Mouse (Mus musculus) thymus, adult 2 months (tissue): ENCODE measurements at regions not wholly inside any gene's neighbourhood (a gene's known extent, or its start where the extent isn't known, plus 50 kb on each side); places are given as distances from the start of the nearest gene placed in this dataset.

Source experiments
- DNase-seq: peaks from one replicate; pipeline ENCODE4 v3.0.0; 2021
- H3K27ac ChIP-seq: fragments of 200-500 bp; 2 replicates; pipeline ENCODE4 v1.5.1; 2012; ENCODE audit warnings: low read length, control low read depth; ENCODE audit not compliant: control insufficient read depth, insufficient read depth
- H3K27me3 ChIP-seq: fragments of 200-500 bp; 2 replicates; pipeline ENCODE4 v1.6.1; 2012; ENCODE audit warnings: mild to moderate bottlenecking, low read length, moderate library complexity, mixed read lengths; ENCODE audit not compliant: control insufficient read depth, insufficient read depth
- H3K36me3 ChIP-seq: fragments of 200-500 bp; 2 replicates; pipeline ENCODE4 v1.6.1; 2012; ENCODE audit warnings: mild to moderate bottlenecking, low read length, moderate library complexity; ENCODE audit not compliant: control insufficient read depth, insufficient read depth
- H3K4me1 ChIP-seq: fragments of 200-500 bp; replicated peaks from 2 replicates; pipeline ENCODE4 v1.6.1; 2012; ENCODE audit warnings: low read length; ENCODE audit not compliant: control insufficient read depth, insufficient read depth
- H3K4me3 ChIP-seq: fragments of 200-500 bp; 2 replicates; pipeline ENCODE4 v1.5.1; 2012; ENCODE audit warnings: mild to moderate bottlenecking, low read length, control low read depth, moderate library complexity; ENCODE audit not compliant: control insufficient read depth, insufficient read depth
- CTCF ChIP-seq: fragments of 200-500 bp; IDR thresholded peaks from 2 replicates; pipeline ENCODE4 v1.5.1; 2012; ENCODE audit warnings: mild to moderate bottlenecking, control low read depth, low read length, moderate library complexity, borderline replicate concordance; ENCODE audit not compliant: control insufficient read depth, poor library complexity, insufficient read depth; ENCODE audit errors: extremely low read depth
- POLR2A ChIP-seq: fragments of 200-500 bp; IDR thresholded peaks from 2 replicates; pipeline ENCODE4 v1.6.1; 2012; ENCODE audit warnings: mild to moderate bottlenecking, low read length, control low read depth, moderate library complexity; ENCODE audit not compliant: control insufficient read depth, poor library complexity, insufficient read depth; ENCODE audit errors: extremely low read depth
- WGBS: fragments of 180-500 bp; shearing (Covaris S2); methylation state at CpG from one replicate; pipeline ENCODE4 v1.1.7; 2018; 5-methylcytosine and 5-hydroxymethylcytosine counted together

GRCm38 (mm10) chr17:76110856-76111255, 559.1 kb upstream of the Fam98a start:
- no peak for TF ChIP-seq POLR2A
- no peak for TF ChIP-seq CTCF
- Histone ChIP-seq H3K36me3 (no peaks in the 10 kb centered on the region), H3K4me1 (no peaks in the 10 kb centered on the region), H3K27me3 (no peaks in the 10 kb centered on the region), H3K27ac (no peak overlapping the region), H3K4me3 (no peak overlapping the region)
- WGBS = 93% methylated on average over 1 of the region's 1 CpGs
- no peak for DNase-seq

GRCm38 (mm10) chr17:76083536-76083935, 531.8 kb upstream of the Fam98a start:
- TF ChIP-seq CTCF (no peak), POLR2A (no peak)

GRCm38 (mm10) chr17:76081780-76082179, 530.0 kb upstream of the Fam98a start:
- TF ChIP-seq CTCF (no peak), POLR2A (no peak)
- DNase-seq = no peak
- WGBS = 80% methylated on average over 2 of the region's 2 CpGs
- Histone ChIP-seq H3K27ac (no peak overlapping the region), H3K27me3 (no peaks in the 10 kb centered on the region), H3K4me1 (no peaks in the 10 kb centered on the region), H3K4me3 (no peak overlapping the region), H3K36me3 (no peaks in the 10 kb centered on the region)

More at GRCm38 (mm10) chr17:76083536-76083935, 531.8 kb upstream of the Fam98a start:
- DNase-seq = no peak
- Histone ChIP-seq H3K4me3 (no peak overlapping the region), H3K36me3 (no peaks in the 10 kb centered on the region), H3K27me3 (no peaks in the 10 kb centered on the region), H3K4me1 (no peaks in the 10 kb centered on the region), H3K27ac (no peak overlapping the region)
- WGBS = 91% methylated on average over 3 of the region's 3 CpGs

DNA sequence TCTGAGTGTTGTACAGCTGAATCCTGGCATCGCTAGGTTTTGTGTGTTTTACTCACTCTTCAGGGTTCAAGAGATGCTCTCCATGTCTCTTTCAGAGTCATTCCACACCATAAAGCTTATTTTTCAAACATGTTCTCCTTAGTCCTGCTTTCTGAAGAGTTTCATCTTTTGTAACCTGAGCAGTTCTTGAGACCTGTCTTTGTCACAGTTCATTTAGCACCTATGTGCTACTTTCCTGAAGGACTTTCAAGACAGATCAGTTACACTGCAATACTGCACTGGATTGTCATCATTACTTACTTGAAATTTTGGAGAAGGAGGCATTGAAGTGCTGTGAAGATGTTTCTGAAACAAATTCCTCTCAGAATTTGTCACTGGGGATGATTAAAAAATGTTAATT, 494.7 kb upstream of the Fam98a start:
- H3K27ac ChIP-seq = no peak overlapping the region
- no peaks in the 10 kb centered on the region for H3K36me3 ChIP-seq
- 86% methylated on average over 1 of the region's 1 CpGs for WGBS
- TF ChIP-seq POLR2A = no peak
- H3K4me3 ChIP-seq = no peak overlapping the region
- no peaks in the 10 kb centered on the region for H3K4me1 ChIP-seq
- H3K27me3 ChIP-seq = no peaks in the 10 kb centered on the region
- no peak for DNase-seq

- Histone ChIP-seq H3K27ac (no peak overlapping the region), H3K36me3 (no peaks in the 10 kb centered on the region), H3K4me3 (no peak overlapping the region), H3K4me1 (no peaks in the 10 kb centered on the region), H3K27me3 (no peaks in the 10 kb centered on the region)
- WGBS = 53% methylated on average over 1 of the region's 1 CpGs
- DNase-seq = no peak
- TF ChIP-seq POLR2A (no peak), CTCF (no peak)
Observed at GRCm38 (mm10) chr17:76032710-76033109, 481.0 kb upstream of the Fam98a start.

DNA sequence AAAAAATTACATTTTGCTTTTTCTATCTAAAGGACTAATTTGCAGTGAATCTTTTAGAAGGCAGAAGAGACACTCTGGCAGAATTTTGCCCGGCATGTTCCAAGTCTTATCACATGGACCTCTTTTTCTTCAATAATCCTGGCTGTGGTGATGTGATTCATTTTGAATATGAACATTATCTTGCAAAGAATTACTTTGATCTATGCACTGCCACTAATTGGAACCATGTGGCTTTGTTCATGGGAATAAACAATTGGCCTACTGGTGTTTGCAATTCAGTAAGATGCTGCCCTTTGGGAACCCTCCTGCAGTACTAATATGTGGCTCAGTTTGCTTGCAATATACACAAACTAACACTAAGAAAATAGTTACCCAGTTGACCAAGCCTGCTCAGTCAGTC, 456.3 kb upstream of the Fam98a start:
- TF ChIP-seq CTCF (no peak), POLR2A (no peak)
- no peak for DNase-seq
- Histone ChIP-seq H3K27ac (no peak overlapping the region), H3K4me1 (no peaks in the 10 kb centered on the region), H3K36me3 (no peaks in the 10 kb centered on the region), H3K4me3 (no peak overlapping the region), H3K27me3 (no peaks in the 10 kb centered on the region)
- 90% methylated on average over 1 of the region's 1 CpGs for WGBS

DNA sequence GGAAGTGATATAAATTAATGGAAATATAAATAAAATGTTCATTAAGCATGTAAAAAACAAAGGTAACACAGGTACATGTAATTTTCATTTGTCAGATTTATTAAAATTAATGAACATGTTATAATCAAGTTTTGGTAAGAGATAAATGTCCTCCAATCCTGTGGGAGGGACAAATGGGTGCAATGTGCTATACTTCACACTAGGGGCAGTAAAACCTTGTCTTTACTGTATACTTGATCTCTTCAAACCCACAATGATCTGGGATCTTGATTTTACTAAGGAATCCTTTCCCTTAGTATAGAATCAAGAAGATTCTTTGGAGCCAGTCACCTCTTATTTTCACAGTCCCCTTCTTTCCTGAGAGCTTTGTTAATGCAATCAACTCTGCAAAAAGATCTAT, 451.1 kb upstream of the Fam98a start:
- Histone ChIP-seq H3K27ac (no peak overlapping the region), H3K36me3 (no peaks in the 10 kb centered on the region), H3K27me3 (no peaks in the 10 kb centered on the region), H3K4me3 (no peak overlapping the region), H3K4me1 (no peaks in the 10 kb centered on the region)
- TF ChIP-seq CTCF (no peak), POLR2A (no peak)
- no peak for DNase-seq
